Mouse (Mus musculus) common myeloid progenitor, adult 5-6 weeks (primary cell): ENCODE results near the gene Tmem123. TPM values are rescaled to one million over a fixed set of nuclear protein-coding genes. Genes with fewer than 3 reads are reported as not detected.
A peak's percentile ranks its signal among the peaks of the same experiment; 100 is the strongest.

ENCODE experiments used
- ATAC-seq: replicated peaks from 2 replicates; pipeline ENCODE4 v1.8.0; 2016; ENCODE audit warnings: low read depth, mild to moderate bottlenecking, moderate TSS enrichment, inconsistent platforms; ENCODE audit not compliant: poor library complexity, severe bottlenecking
- total RNA-seq: library from RNA; stranded (forward); fragments of 200-1000, 187-1606 nt; gene quantifications from 2 replicates; pipeline ENCODE4 v1.2.3, GENCODE M21; 2017

Gene Tmem123
- total RNA-seq, 1 experiment from 2014 or later = 173 TPM

DNA sequence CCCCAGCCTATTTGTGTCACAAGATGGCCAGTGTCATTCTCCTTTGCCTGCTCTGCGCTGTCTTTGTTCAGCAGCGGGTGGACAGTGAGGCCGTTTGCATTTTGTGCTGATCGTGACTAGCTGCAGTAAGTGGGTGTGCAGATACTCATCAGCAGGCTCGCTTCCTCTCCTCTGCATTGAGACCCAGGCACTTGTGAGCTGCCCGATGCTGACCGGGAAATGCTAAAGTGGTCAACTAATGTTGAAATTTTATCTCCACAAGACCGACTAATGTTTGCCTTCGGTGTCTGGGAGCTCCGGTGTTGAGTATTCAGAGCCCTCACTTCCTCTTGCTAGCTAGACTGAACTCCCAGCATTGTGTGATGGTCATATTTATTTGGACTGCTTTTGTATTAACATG lies 10.7 kb downstream of the Tmem123 start:
- peak; percentile 48 for ATAC-seq

DNA sequence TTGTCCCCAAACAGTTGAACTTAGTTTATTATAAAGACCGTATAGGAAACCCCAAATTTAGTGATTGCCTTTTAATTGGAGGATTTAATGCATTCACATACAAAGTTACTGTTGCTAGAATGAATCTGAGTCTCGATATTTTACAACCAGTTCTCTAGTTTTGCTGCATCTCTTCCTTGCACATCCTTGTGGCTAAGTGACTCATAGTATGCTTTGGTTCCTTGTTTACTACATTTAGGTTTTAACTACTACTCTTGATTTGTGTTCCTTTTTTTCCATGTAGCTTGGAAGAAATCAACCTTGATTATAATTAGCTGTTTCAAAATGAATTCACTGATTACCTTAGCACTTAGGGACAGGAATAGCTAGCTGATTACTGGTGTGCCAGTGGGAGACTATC lies 11.2 kb downstream of the Tmem123 start:
- ATAC-seq = no peak; the same call in 1 of the 2 replicates

DNA sequence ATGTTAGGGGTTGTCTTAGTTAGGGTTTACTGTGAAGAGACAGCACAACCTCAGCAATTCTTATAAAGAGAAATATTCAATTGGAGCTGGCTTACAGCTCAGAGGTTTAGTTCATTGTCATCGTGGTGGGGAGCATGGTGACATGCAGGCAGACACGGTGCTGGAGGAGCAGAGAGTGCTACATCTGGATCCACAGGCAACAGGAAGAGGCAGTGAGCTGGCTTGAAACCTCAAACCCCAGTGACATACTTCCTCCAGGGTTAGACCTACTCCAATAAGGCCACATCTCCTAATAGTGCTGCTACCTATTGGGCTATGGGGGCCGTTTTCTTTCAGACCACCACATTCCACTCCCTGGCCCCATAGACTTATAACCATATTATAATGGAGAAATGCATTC lies 12.1 kb downstream of the Tmem123 start:
- peak; percentile 75 for ATAC-seq

DNA sequence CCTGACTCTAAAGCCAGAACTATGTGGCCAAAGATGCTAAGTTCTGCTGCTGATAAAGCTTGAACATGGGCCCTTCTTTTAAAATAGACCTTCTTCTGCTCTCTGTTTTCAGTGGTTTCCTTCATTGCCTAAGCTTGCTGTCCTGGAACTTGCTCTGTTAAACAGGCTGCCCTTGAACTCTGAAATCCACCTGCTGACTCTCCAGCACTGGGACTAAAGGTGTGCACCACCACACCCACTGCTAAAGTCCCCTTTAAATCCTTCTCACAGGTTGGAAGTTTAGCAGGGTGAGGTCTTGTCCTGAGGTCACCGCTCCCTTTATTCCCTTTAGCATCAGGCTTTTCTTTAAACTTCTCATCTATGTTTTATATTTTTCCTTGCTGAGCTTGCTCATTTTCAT lies 13.1 kb downstream of the Tmem123 start:
- no peak for ATAC-seq

DNA sequence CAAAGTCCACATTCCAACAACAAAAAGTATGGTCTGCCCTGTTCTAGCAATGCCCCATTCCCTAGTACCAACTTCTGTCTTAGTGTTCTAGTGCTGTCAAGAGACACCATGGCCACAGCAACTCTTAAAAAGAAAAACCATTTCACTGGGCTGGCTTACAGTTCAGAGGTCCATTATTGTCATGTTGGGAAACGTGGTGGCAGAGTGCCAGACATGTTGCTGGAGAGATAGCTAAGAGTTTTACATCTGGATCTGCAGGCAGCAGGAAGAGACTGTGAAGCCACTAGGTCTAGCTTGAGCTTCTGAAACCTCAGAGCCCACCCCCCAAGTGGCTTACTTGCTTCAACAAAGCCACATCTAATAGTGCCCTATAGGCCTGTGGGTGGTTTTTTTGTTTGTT lies 13.8 kb downstream of the Tmem123 start:
- no peak for ATAC-seq

DNA sequence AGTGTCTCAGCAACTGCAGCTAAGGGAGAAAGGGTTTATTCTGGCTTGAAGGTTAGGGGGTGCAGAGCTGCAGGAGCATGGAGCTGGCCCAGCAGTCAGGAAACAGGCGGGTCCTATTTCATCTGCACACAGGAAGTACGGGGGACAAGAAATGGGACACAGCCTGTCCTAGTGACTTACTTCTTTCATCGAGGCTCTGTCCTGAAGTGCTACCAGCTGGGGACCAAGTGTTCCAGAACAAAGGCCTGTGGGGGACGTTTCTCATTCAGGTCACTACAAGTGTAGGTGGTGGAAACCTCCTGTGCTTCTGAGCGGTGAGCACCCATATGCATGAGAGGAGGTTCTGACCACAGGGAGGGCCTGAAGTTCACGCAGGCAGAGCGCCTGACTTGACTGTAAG lies 14.9 kb downstream of the Tmem123 start:
- no peak for ATAC-seq

DNA sequence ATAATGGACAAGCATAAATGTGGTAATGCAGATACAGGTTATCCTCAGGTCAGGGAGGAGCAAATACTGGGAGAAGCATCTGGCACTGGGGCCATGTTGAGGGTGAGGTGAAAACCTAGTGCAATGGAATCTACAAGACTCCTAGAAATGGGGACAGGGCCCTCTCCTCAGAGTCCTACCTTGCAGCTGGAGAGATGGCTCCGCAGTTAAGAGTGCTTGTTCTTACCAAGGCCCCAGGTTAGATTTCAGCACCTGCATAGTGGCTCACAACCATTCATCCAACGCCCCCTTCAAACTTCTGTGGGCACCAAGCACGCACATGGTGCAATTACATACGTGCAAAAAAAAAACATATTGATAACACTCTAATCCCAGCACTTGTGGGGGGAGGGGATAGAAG lies 15.9 kb downstream of the Tmem123 start:
- ATAC-seq = no peak

DNA sequence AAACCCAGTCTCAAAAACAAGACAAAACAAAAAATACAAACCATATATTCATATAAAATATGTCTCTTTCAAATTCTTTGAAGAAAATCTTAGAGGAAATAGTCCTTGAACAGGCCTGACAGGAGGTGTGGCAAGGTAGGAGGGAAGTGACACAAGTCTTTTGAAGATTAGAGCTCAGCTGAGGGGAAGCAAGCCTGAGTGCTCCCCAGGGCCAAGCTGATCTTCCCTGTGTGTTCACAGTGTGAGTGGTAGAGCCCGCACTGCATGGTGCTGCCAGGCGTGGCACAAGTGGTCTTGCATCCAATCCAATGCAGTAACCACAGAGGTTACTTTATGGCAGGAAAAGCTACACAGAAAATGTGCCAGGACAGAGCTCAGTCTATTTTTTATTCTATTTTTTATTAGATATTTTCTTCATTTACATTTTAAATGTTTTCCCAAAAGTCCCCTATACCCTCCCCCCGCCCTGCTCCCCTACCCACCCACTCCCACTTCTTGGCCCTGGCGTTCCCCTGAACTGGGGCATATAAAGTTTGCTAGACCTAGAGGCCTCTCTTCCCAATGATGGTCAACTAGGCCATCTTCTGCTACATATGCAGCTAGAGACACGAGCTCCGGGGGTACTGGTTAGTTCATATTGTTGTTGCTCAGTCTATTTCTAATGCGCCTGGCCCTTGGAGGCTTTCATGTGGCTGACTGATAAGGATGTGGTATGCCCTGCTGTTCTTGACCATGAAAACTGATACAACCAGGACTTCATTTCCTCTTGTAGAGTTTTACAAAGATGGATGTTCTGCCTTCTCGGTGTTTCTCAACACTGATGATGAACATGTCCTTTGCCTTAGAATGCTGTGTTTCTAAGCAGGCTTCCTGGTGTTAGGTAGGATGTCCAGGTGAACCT lies 16.7 kb downstream of the Tmem123 start:
- ATAC-seq = peak; percentile 74

DNA sequence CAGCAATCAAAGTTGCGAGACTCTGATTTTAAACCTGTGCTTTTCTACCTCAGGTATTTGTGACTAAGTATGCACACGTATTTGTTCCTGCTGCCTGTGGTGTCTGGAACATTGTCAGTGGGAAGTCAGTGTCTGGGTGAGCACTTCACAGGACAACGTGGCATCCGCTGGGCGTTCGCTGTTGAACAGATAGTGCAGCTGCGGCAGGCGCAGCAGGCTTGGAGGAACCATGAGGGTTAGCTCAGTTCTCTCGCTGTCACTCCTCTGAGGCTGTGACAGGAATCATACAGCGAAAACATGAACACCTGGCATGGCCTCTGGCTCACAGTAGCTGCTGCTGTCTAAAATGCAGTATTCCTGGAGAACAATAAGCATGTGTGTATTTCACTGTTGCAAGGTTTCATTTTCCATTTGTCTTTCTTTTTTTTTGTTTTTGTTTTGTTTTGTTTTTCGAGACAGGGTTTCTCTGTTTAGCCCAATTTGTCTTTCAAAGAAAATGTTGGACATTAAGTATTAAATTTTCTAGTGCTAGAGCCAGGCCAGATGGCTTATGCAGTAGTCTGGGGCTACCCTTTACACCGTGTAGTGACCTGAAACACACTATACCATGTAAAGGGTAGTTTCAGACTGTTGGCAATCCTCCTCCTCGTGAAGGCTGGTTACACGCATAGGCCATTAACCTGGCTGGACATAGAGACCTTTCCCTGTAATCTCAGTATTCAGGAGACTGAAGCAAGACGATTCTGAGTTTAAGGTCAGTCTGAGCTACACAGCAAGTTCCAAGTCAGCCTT lies 20.2 kb downstream of the Tmem123 start:
- ATAC-seq = 0 out of 2 replicates have a peak, but pooled peaks have one; percentile 17

DNA sequence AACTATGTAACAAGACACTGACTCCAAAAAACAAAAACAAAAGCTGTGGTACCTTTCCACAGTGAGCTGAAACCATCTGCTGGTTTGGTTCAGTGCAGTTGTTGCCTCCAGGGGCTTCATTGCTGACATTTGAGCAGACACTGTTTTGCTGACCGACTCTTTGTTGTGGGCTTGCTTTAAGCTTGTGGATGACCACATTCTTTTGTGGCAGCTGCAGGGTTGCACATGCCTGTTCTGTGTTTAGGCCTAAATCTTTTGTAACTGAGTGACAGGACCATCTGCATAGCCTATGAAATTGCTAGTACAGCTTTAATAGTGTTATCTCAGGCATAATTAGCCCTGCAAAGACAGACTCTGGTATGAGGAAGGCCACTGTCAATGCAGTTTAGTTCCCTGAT lies 20.8 kb downstream of the Tmem123 start:
- no peak for ATAC-seq

DNA sequence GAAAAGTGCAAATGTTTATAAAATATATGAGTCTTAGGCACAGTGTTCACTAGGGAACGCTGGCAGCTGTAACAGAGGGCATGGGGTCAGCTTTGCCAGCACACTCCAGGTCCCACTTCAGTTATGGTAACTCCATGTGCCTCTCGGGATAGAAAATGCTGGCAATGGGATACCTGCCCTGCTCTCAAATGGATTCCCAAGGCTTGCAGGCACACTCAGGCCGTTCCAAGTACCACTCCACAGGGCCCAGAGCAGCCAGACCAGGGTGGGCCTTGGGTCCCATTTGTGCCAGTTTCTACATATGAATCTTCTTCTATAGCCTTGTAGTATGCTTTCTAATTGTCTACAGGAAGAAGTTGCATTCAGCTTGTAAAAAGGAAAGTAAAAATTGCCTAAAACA lies 21.6 kb downstream of the Tmem123 start:
- no peak for ATAC-seq

DNA sequence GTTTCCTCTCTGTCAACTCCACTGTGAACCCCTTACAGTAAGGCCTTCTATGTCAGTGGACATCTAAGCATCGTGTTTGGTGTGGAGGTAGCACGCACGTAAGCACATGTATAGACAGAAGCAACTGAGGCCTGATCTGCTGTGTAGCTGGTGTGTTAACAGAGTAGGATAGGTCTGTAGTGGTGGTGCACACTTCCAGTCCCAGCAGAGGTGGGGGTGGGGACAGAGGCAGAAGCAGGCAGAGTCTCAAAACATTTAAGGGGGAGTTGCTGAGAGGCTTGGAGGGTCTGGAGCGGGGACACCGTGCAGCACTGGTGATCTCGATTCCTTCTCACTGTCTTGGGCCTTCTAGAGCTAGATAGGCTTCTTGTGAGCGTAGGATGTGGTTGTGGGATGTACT lies 22.2 kb downstream of the Tmem123 start:
- no peak for ATAC-seq

DNA sequence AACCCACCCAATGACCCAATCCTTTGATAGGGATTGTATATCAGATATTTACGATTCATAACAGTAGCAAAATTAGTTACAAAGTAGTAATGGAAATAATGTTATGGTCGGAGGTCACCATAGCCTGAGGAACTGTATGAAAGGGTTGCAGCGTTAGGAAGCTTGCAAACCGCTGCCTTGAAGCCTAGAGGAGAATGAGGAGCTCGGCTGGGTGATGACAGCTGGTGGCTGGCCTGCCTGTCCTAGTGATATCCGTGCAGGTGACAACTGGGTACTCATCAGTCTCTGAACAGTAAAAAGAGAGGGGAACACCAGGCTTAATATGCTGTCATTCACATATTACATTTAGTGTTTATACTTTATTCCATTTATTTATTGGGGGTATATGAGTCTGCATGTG lies 24.6 kb downstream of the Tmem123 start:
- ATAC-seq = no peak

DNA sequence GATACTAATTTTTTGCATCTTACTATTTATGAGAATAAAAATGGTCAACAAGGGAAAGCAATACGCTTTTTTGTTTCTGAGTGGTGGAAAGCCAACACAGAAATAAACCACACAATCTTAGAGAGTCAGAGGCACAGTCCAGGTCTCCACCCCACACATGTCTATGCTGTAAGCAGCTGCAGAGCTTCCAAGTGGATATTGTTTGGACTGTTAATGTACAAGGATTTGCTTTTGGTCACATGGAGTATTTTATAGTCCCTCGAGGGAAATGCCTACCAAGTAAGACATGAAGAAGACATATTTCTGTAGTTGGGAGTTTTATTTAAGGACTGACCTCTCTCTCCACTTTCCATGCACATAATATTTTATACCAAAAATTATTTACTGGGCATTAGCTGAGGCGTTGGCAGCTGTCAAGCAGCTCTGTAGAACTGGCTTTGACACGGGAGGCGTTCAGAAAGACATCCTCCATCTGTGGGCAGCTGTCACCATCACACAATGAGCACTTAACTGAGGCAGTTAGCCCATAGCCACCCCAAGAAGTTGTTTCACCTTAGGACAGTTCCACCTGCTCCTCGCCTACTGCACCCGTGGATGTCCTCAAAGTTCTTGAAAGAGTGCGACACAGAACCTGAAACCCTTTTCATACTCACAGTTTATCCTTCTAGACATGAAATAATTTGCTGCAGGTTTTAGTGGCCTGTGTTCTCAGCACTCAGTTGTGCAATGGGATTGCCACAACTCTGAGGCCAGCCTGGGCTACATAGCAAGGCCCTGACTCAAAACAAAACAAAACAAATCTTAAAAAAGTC lies 26.1 kb downstream of the Tmem123 start:
- ATAC-seq = no peak

DNA sequence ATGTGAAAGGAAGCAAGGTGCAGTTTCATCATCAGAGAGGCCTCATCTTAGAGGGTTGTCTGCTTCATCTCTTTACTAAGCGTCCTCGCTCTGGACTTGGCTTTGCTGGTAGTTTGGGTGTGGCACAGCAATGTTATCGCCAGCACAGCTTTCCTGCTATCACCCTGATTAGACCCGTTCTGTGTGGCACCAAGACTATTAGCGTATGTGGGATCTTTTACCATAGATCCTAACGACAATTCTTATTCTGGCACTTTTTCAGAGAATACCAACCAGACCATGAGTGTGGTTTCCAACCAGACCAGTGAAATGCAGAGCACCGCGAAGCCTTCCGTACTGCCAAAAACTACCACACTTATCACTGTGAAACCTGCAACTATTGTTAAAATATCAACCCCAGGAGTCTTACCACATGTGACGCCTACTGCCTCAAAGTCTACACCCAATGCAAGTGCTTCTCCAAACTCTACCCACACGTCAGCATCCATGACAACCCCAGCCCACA lies 26.8 kb downstream of the Tmem123 start:
- peak; percentile 76 for ATAC-seq

DNA sequence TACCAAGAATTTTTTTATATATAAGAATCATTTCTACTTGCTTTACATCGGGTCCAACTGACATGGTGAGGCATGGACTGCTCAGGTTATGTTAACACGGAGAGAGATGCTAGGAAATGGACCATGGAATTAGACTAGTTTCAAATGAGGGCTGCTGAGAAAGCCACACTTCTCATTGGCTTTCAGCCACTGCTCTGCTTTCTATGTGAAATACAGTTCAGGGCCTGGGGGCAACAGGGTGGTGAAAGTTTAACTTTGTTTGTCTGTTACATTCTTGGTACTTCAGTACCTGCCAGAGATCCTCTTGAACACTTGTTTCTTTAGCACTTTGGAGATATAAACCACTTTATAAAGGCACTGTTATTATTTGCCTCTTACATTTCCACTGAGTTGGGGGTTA lies 29.7 kb downstream of the Tmem123 start:
- no peak for ATAC-seq

DNA sequence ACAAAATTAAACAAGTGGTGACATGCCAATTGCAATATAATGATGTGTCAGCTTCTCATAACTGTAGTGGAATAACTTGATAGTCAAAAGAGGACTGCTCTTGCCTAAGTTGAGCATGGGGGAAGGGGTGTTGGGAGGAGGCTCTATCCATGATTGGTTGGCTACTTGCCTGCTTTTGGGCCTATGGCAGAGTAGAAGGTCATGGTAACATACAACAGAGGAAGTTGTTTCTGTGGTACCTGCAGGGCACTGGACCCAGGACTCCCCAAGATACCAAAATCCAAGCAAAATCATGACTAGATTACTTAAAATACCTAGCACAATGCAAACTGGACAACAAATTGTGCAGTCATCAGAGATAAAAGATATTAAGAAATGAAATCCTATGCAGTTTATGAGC lies 31.7 kb downstream of the Tmem123 start:
- ATAC-seq = no peak

DNA sequence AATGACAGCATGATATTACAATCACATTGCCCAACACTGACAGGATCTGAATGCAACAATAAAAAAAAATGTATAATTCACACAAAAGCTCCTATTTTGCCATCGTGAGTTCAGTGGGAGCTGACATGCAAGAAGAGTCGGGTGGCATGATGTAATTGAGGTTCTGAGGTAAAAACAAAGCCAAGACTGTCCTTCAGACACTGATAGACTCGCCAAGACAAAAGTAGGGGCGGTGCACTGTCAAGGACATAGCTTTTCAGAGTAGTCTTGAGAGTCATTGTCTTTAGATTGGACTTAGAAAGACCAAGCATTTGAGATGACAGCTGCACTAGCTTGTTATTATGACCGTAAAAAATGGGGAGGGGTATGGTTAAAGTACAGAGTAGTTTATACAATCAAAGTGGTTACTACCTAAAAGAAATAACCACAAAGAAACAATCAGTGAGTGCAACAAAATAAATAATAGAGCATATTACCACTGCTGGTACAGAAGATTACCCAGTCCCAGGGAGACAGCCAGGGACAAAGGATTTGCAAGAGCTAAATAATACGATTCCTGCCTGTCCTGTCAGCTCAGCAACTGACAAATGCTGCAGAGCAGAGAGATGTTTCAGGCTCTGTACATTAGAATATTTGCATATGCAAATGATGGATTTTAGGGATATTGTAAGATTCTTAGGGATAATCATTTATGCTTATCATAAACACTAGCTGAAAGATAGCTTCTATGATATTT lies 32.5 kb downstream of the Tmem123 start:
- ATAC-seq = no peak

DNA sequence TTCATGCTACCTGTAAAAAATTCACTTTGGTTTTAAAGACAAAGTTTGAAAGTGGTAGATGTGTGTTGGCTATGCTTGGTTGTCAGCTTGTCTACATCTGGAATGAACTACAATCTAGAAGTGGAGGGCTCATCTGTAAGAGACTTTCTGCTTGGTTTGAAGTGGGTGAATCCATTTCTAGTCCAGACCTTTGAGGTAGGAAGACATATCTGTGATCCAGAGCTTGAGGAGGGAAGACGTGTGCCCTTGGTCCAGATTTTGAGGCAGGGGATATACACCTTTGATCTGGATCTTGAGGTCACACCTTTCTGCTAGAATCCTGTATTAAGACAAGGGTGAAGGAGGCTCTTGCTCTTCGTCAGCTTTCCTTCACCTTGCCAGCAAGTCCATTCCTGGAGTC lies 33.7 kb downstream of the Tmem123 start:
- no peak for ATAC-seq

DNA sequence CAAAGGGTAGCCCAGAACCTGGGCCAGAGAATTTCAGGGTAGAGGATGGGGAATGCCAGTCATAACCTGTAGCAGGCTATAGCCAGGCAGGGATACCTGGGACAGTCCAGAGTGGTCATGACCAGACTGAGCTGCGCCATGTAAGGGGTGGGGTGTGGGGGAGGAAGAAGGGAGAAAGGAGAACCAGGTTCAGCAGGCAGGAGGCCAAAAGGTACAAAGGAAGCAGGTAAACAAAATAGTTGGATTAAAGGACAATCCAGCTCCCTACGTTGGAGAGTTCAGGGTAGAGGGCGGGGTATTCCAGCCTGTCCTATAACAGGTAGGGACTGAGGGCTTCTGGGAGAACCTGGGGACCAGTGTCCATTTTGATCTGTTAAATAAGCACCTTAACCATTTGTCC lies 34.7 kb downstream of the Tmem123 start:
- ATAC-seq = no peak
